Mouse (Mus musculus) liver, postnatal 0 days (tissue): Measurements from ENCODE around the gene Dennd6b. TPM values are rescaled to one million over a fixed set of nuclear protein-coding genes. Genes with fewer than 3 reads are reported as not detected.

Source experiments
- ATAC-seq: fragments of 200-750 bp; cut with Nextera tagmentation; 2 replicates; pipeline ENCODE4 v1.8.0; 2017; ENCODE audit warnings: mild to moderate bottlenecking, moderate library complexity
- DNase-seq: peaks from one replicate; pipeline ENCODE4 v3.0.0-alpha.2; 2016
- H3K27ac ChIP-seq: fragments of 300-500 bp; sonication (generic); 2 replicates; pipeline ENCODE4 v1.5.1; 2014; ENCODE audit warnings: antibody characterized with exemption, moderate library complexity, mild to moderate bottlenecking, low read depth
- H3K27me3 ChIP-seq: fragments of 300-500 bp; sonication (generic); 2 replicates; pipeline ENCODE4 v1.6.1; 2014; ENCODE audit warnings: low read length, control low read depth, mixed read lengths; ENCODE audit not compliant: insufficient read depth
- H3K36me3 ChIP-seq: fragments of 300-500 bp; sonication (generic); replicated peaks from 2 replicates; pipeline ENCODE4 v1.6.1; 2014; ENCODE audit warnings: mild to moderate bottlenecking, control low read depth, low read length, moderate library complexity, mixed read lengths; ENCODE audit not compliant: insufficient read depth
- H3K4me1 ChIP-seq: fragments of 300-500 bp; sonication (generic); 2 replicates; pipeline ENCODE4 v1.6.1; 2014; ENCODE audit warnings: antibody characterized with exemption, mild to moderate bottlenecking, control low read depth; ENCODE audit not compliant: insufficient read depth
- H3K4me2 ChIP-seq: fragments of 300-500 bp; sonication (generic); 2 replicates; pipeline ENCODE4 v1.6.1; 2014; ENCODE audit warnings: low read depth, mild to moderate bottlenecking, low read length, moderate library complexity, mixed read lengths
- H3K4me3 ChIP-seq: fragments of 300-500 bp; sonication (generic); 2 replicates; pipeline ENCODE4 v1.5.1; 2014; ENCODE audit warnings: low read depth, low read length
- H3K9ac ChIP-seq: fragments of 300-500 bp; sonication (generic); replicated peaks from 2 replicates; pipeline ENCODE4 v1.6.1; 2014; ENCODE audit warnings: mild to moderate bottlenecking, moderate library complexity
- H3K9me3 ChIP-seq: fragments of 300-500 bp; sonication (generic); 2 replicates; pipeline ENCODE4 v1.6.1; 2016; ENCODE audit warnings: mild to moderate bottlenecking, control low read depth, low read length, mixed read lengths
- CTCF ChIP-seq: sonication (generic); IDR thresholded peaks from 2 replicates; pipeline ENCODE4 v1.5.1; 2016; ENCODE audit warnings: antibody characterized with exemption, low read depth
- EP300 ChIP-seq: IDR thresholded peaks from 2 replicates; pipeline ENCODE4 v1.6.1; 2016; ENCODE audit warnings: antibody characterized with exemption, low read depth, mild to moderate bottlenecking
- WGBS: fragments of 180-500 bp; shearing (Covaris S2); extraction: QIAGEN DNeasy Blood & Tissue Kit; methylation state at CpG from one replicate; pipeline ENCODE4 v1.1.7; 2014; ENCODE audit not compliant: insufficient replicate concordance; 5-methylcytosine and 5-hydroxymethylcytosine counted together
- polyA plus RNA-seq: library from polyadenylated mRNA; unstranded; fragments of >200 nt; fragmentation: Nextera tagmentation; extraction: Ambion mirVana; gene quantifications from 2 replicates; pipeline ENCODE4 v1.2.1, GENCODE M21; 2015

Gene Dennd6b
- polyA plus RNA-seq, 1 experiment from 2014 or later, result 2.7 TPM

GRCm38 (mm10) chr15:89158516-89158915 is 37.8 kb downstream of the Dennd6b start:
- no peak overlapping the region for H3K4me3 ChIP-seq
- peaks cover 77% of the 10 kb centered on the region for H3K36me3 ChIP-seq
- H3K9ac ChIP-seq, result no peak overlapping the region
- 82% methylated on average over 16 of the region's 16 CpGs for WGBS
- H3K9me3 ChIP-seq, result no peaks in the 10 kb centered on the region
- H3K4me1 ChIP-seq, result no peaks in the 10 kb centered on the region
- no peak for ATAC-seq
- H3K27me3 ChIP-seq, result no peaks in the 10 kb centered on the region
- no peak for DNase-seq
- H3K27ac ChIP-seq, result no peak overlapping the region
- TF ChIP-seq EP300, result no peak
- no peak for TF ChIP-seq CTCF
- H3K4me2 ChIP-seq, result no peak overlapping the region

- H3K9me3 ChIP-seq, result no peaks in the 10 kb centered on the region
- TF ChIP-seq EP300, result no peak
- TF ChIP-seq CTCF, result peak; percentile 81
- H3K27me3 ChIP-seq, result no peaks in the 10 kb centered on the region
- H3K4me2 ChIP-seq, result no peak overlapping the region
- WGBS, result 55% methylated on average over 7 of the region's 7 CpGs
- ATAC-seq (peak; percentile 45), DNase-seq (peak; percentile 78)
- H3K27ac ChIP-seq, result no peak overlapping the region
- no peak overlapping the region for H3K4me3 ChIP-seq
- H3K4me1 ChIP-seq, result no peaks in the 10 kb centered on the region
- no peak overlapping the region for H3K9ac ChIP-seq
- H3K36me3 ChIP-seq, result peaks cover 72% of the 10 kb centered on the region
These were observed 38.3 kb downstream of the Dennd6b start for GRCm38 (mm10) chr15:89157954-89158353.

GRCm38 (mm10) chr15:89152312-89152711 is 44.0 kb downstream of the Dennd6b start:
- Histone ChIP-seq H3K4me3 (no peak overlapping the region), H3K27me3 (peaks cover 31% of the 10 kb centered on the region), H3K36me3 (peaks cover 30% of the 10 kb centered on the region), H3K4me1 (peaks cover 8% of the 10 kb centered on the region; the same call in 1 of the 2 replicates), H3K9me3 (no peaks in the 10 kb centered on the region), H3K27ac (no peak overlapping the region), H3K4me2 (no peak overlapping the region), H3K9ac (no peak overlapping the region)
- no peak for ATAC-seq
- DNase-seq, result no peak
- TF ChIP-seq EP300 (no peak), CTCF (no peak)

GRCm38 (mm10) chr15:89150041-89150390 is 46.3 kb downstream of the Dennd6b start:
- WGBS, result 6% methylated on average over 13 of the region's 13 CpGs
- Histone ChIP-seq H3K9ac (no peak overlapping the region), H3K4me1 (peaks cover 10% of the 10 kb centered on the region), H3K9me3 (no peaks in the 10 kb centered on the region), H3K27me3 (peaks cover 53% of the 10 kb centered on the region), H3K4me3 (no peak overlapping the region), H3K36me3 (peaks cover 8% of the 10 kb centered on the region), H3K27ac (no peak overlapping the region), H3K4me2 (peak overlapping the region; percentile 86)
- DNase-seq, result peak; percentile 67
- TF ChIP-seq CTCF, result no peak
- no peak for TF ChIP-seq EP300
- ATAC-seq, result peak; percentile 24; the same call in 1 of the 2 replicates

GRCm38 (mm10) chr15:89149271-89150040 is 46.8 kb downstream of the Dennd6b start, which contains the start of gene Mapk11:
Gene Mapk11, minus strand, starts transcription at chr15:89149628.
- Histone ChIP-seq H3K4me3 (peak within 1 kb of the TSS; percentile 61), H3K27me3 (peaks cover 56% of the 10 kb centered on the region), H3K4me2 (peak within 1 kb of the TSS; percentile 86), H3K9ac (peak within 1 kb of the TSS; percentile 62), H3K9me3 (no peaks in the 10 kb centered on the region), H3K36me3 (peaks cover 7% of the 10 kb centered on the region; the same call in 1 of the 2 replicates), H3K4me1 (peaks cover 10% of the 10 kb centered on the region), H3K27ac (0 out of 2 replicates have a peak within 1 kb of the TSS, but pooled peaks have one; percentile 22)
- TF ChIP-seq CTCF (no peak), EP300 (no peak)
- WGBS, result 1% methylated on average over 42 of the region's 61 CpGs
- ATAC-seq (peak; percentile 39; the same call in 1 of the 2 replicates), DNase-seq (peak; percentile 46)

- WGBS, result 10% methylated on average over 25 of the region's 25 CpGs
- Histone ChIP-seq H3K9ac (peak overlapping the region; percentile 62), H3K27ac (no peak overlapping the region)
These were observed 47.6 kb downstream of the Dennd6b start for GRCm38 (mm10) chr15:89148496-89149270.

More at GRCm38 (mm10) chr15:89148496-89149270, 47.6 kb downstream of the Dennd6b start:
- Histone ChIP-seq H3K4me2 (peak overlapping the region; percentile 86), H3K4me3 (peak overlapping the region; percentile 61), H3K27me3 (peaks cover 59% of the 10 kb centered on the region), H3K4me1 (peaks cover 10% of the 10 kb centered on the region), H3K36me3 (0 out of 2 replicates have a peak, but pooled peaks cover 1% of the 10 kb centered on the region), H3K9me3 (no peaks in the 10 kb centered on the region)
- no peak for ATAC-seq
- no peak for TF ChIP-seq CTCF
- no peak for TF ChIP-seq EP300
- no peak for DNase-seq
